Mouse (Mus musculus) kidney, postnatal 25 days (tissue): Measurements from ENCODE around the gene Rpl18.
A peak's percentile ranks its signal among the peaks of the same experiment; 100 is the strongest.

Source experiments
- DNase-seq, 2 experiments: peaks; one replicate each; pipeline ENCODE4 v3.0.0; 2021; ENCODE audit warnings: mixed read lengths in 2 of 2

Rpl18 gene

GRCm38 (mm10) chr7:45739162-45739763 is 24.0 kb downstream of the Rpl18 start:
- peak; percentile 87 to 92 for DNase-seq

DNA sequence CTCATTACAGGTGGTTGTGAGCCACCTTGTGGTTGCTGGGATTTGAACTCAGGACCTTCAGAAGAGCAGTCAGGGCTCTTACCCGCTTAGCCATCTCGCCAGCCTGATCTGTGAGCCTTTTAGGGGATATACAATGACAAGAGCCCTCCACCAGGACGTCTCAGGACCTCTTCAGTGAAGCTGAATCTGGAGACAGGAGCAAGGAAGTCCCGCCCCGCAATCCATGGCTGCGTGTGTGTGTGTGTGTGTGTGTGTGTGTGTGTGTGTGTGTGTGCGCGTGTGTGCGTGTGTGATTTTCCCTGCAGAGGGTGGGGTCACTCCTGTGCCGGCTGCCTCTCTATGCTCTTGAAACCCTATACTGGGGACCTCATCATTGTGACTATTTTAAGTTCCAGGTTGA is 24.6 kb downstream of the Rpl18 start:
- DNase-seq, result no peak

GRCm38 (mm10) chr7:45741308-45741707 is 26.1 kb downstream of the Rpl18 start:
- DNase-seq, result no peak

GRCm38 (mm10) chr7:45741777-45742176 is 26.5 kb downstream of the Rpl18 start:
- no peak for DNase-seq

DNA sequence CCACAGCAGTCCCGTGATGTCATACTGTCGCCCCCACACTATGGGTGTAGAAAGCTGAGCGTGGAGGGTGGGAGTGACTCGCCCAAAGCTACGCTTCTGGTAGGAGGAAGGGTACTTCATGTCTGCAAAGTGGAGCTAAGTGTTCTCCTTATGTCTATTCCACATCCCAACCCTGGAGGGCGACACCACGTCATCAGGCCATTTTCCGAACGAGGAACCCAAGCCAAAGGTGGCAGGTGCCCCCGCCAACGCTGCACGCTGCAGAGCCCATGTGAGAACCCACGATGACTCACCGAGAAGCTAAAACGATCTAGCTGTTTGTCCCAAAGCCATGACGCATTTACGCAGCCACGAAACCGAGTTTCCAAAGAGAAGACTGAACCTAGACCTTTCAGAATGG is 27.1 kb downstream of the Rpl18 start:
- DNase-seq, result no peak

DNA sequence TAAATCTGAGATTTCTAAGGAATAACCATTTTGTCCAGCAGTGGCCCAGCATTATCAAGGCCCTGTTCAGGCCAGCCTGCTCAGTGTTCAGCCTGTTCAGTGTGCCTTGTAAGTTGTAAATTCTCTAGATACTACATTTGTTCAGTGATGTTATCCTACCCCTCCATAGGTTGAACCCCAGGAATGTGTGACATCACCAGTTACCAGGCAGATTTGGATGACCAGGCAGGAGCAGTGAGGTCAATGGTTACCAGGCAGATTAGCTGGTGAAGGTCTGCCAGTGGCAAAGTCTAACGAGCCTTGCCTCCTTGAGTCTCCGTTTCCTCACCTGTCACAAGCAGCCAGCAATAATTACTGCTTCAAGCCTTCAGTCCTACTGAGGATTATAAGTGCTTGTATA is 29.1 kb downstream of the Rpl18 start:
- peak; percentile 87 to 92 for DNase-seq

DNA sequence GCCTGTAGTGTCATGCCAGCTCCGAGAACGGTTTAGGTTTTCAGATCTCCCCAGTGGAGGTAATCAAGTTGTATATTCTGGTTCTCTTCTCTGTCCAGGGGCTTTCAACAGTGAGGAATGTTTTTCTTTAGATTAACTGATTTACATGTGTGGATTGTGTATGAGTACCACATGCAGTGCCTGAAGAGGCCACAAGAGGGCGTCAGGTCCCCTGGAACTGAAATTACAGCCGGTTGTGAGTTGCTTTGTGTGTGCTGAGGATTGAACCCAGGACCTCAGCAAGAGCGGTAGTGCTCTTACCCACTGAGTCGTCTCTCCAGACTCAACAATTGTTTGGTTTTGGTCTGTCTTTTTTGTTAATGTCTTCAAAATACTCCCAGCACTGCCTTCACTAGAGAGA is 31.3 kb downstream of the Rpl18 start:
- peak in 1 of 2 experiments; percentile 29 for DNase-seq

DNA sequence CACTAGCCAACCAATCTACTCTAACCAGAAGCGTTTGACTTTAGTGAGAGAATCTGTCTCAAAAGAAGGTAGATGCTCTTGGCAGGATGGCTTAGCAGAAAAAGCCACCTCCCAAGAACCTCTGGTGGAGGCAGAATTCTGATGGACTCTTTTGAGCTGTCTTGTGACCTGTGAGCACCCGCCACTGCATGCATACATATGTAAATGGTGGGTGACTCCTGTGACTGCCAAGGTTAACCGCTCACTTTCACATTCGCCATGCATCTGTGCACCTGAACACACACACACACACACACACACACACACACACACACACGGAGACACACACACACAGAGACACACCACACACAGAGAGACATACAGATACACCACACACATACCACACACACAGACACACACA is 32.2 kb downstream of the Rpl18 start:
- no peak for DNase-seq

- peak in 1 of 2 experiments; percentile 57 for DNase-seq
Observed at GRCm38 (mm10) chr7:45748110-45748509, 32.9 kb downstream of the Rpl18 start.

DNA sequence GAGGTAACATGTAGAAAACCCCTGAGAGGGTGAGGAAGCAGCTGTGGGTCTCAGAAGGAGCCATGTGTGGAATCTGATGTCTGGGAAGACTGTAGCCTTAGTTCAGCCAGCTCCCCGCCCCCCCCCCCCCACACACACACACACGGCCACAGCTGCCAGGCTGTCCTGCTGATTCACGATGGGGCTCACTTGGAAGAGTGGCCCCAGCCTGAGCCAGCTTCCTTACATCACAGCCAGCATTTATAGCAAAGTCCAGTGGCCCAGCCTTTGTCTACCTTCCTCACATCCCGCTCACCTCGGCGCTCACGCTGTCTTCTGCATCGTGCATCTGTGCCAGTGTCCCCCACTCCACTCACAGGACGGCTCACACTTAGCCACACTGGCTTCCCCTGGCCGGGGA is 34.1 kb downstream of the Rpl18 start:
- no peak for DNase-seq

DNA sequence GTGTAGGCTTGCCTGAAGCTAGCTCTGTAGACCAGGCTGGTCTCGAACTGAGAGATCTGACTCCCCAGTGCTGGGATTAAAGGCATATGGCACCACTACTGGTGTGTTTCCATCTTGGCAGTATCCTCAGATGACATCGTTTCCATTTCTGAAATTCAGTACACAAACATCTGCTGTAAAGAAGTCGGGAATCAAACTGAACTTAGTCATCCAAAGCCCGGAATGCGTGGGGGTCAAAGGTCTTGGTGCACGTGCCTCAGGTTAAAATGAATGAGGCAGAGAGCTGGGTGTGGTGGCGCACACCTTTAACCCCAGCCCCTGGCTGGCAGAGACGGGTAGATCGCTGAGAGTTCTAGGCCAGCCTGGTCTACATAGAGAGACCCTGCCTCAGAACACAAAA is 34.9 kb downstream of the Rpl18 start:
- DNase-seq, result peak; percentile 50 to 63

DNA sequence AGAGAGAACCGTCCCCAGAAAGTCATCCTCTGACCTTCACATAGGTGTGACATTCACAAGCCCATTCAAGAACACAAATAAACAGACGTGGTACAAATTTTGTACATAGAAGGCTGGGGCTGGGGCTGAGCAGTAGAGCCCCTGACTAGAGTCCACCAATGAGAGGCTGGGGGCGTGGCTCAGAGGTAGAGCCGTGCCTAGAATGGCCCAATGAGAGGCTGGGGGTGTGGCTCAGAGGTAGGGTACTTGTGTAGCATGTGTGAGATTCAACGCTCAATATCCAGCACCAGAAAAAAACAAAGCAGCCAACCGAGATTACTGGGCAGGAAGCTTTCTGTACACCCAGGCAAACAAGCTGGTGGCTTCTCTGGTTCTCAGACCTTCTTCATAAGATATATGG is 40.4 kb downstream of the Rpl18 start:
- DNase-seq, result no peak

DNA sequence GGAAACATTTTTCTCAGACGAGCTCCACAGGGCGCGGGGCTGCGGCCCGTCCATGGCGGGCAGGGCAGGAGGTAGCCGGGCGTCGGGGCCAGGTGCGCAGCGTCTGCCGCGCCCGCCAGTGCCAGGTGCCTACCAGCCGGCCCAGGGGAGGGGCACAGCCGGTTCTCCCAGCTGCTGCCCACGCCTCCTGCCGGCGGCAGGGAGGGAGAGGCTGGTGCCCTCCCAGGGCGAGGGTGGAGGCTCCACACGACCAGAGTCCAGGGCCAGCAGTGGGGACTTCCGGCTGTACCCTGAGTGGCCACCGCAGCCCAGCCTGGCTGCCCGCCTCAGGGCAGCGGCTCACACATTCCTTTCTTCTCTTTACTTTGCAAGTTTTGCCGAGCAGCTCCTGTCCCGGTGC is 44.1 kb downstream of the Rpl18 start:
- DNase-seq, result peak; percentile 72 to 91

DNA sequence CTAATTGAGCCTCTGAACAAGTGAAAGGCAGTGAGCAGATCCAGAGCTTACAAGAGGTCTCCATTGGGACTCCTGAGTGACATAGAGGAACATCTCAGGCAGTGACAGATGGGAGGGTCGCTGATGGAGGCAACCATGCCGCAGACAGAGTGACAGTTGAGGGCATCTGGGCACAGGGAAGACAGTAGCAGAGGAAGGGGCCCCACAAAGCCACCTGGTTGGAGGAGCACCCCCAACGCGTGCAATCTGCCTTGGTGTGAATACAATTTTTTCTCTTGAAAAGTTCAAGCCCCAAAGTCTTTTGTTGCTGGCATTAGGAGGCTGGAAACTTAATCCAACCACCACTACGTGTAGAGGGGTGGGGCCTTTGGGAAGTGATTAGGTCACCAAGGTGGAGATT is 44.9 kb downstream of the Rpl18 start:
- no peak for DNase-seq

- no peak for DNase-seq
Observed at GRCm38 (mm10) chr7:45765995-45766394, 50.7 kb downstream of the Rpl18 start.

DNA sequence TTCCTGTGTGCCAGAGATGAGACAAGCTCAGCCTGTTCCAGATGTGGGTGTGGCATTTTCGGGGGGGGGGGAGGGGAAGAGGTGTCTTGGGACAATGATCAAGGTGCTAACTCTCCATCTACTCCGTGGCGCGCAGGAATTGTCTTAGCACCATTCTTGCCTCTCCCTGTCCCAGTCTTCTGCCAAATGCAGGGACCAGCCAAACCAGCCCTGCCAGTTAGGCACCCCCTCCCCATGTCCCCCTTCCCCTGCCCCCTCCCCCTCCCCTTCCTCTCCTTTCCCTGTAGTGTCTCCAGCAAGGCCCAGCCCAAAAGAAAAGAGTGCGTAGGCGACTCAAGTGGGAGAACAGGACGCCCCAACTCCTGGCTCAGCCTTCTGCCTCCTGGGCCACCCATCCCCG is 51.5 kb downstream of the Rpl18 start:
- no peak for DNase-seq

GRCm38 (mm10) chr7:45767500-45767899 is 52.2 kb downstream of the Rpl18 start:
- no peak for DNase-seq
